Mouse (Mus musculus) liver, embryonic 14.5 days (tissue): ENCODE measurements around the gene Hbs1l.

ENCODE experiments used
- CTCF ChIP-seq: IDR thresholded peaks from 2 replicates; pipeline ENCODE4 v1.5.1; 2016; ENCODE audit warnings: antibody characterized with exemption, low read depth, control low read depth
- EP300 ChIP-seq: IDR thresholded peaks from 2 replicates; pipeline ENCODE4 v1.6.1; 2016; ENCODE audit warnings: antibody characterized with exemption, low read depth

DNA sequence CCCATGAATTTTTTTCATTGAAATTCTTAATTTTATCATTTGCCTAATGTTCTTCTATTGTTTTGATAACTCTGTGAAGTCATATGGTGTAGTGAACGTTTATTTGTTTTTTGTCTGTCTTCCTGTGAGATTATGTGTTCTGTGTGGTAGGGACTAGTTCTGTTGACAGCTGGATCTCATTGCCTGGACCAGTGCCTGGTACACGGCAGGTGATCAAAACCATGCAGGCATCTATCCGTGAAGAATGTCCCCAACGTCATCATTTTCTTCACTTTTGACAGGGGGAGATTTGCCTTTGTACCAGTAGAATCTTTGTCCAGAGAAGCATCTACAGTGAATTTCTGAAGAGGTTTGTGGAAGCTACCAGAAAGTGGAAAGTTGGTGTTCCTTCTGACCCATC, 95.5 kb downstream of the Hbs1l start:
- TF ChIP-seq CTCF: no peak
- TF ChIP-seq EP300: no peak
